17 mouse cellular contexts compared by ENCODE assay signal in the genomic region with DNA sequence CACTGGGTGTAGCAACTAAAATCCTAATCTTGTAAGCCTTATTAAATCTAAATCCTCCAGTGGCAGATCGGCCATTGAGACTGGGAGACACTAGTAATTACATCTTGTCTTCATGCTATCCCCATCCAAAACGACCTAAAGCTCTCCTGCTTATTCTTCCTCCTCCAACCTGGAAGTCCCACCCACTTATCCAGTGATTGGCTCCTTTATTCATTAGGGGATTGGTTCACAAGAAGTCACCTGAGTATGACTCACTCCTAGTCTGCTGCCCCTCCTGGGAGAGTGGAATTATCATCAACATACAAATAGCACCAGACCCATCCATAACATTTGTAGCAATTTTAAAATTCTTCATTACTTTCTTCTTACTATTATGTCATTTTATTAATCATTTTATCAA.
"Had no signal": no experiment of that assay in that cellular context is flagged by ENCODE, and none has a peak within 500 bp of the region (broad histone marks: within the 10 kb centered on the region; RNA-seq: fewer than 3 reads in every experiment).

No protein-coding gene starts in this region.

- H3K4me3 ChIP-seq: layer of hippocampus, adult 2 months; liver, embryonic 15.5 days had no signal

- H3K27me3 ChIP-seq: liver, embryonic 15.5 days had no signal

- H3K4me2 ChIP-seq: liver, embryonic 15.5 days; midbrain, embryonic 11.5 days had no signal

- DNase-seq: kidney, adult 11 months; kidney, adult 9 months; kidney, postnatal 25 days; layer of hippocampus, adult 9-11 months; lung, adult 18-20 months; lung, postnatal 14 days; lung, postnatal 4 days; midbrain, embryonic 14.5 days; right cerebral cortex, postnatal 4 days; thymus, adult 2 months; thymus, postnatal 14 days; thymus, postnatal 4 days had no signal

- H3K9ac ChIP-seq: liver, embryonic 15.5 days had no signal

- H3K9me3 ChIP-seq: liver, embryonic 15.5 days had no signal

- H3K27ac ChIP-seq: kidney, postnatal 0 days; layer of hippocampus, adult 2 months; liver, embryonic 15.5 days; stomach, postnatal 0 days had no signal
